Mouse (Mus musculus): ENCODE data around the gene Gemin2.
"Not testable (repeated sequence)": the region's sequence is repeated elsewhere in the genome, so short reads cannot be mapped to it uniquely, and the experiment has no call there.

Gemin2 gene

DNA sequence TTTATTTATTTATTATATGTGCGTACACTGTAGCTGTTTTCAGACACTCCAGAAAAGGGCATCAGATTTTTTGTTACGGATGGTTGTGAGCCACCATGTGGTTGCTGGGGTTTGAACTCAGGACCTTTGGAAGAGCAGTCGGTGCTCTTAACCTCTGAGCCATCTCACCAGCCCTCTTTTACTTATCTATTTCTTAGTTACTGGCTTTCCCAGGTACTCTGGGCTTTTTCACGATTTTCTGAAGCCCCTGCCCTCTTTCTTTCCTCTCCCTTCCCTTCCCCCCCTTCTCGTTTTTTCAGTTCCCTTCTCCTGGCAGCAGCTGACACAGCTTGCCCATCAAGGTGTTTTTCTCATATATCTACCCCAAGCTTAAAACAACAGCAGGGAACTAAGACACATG is 45.0 kb downstream of the Gemin2 start:
- in situ Hi-C loops (cut with MseI, MboI), result not testable (repeated sequence)

DNA sequence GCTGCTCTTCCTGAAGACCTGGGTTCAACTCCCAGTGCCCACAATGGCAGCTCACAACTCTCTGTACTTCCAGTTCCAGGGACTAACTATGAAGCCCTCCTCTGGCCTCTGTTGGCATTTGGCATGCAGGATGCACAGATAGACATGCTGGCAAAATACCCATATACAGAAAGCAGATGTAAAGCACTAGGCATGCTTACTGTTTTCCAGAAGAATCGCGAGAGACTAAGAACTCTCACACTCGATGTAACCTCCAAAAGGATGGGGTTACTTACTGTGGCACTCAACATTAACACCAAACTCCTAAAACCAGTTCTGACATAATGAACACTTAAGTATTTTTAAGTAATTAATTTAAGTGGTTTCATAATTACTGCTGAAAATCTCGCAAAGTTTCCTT is 47.1 kb downstream of the Gemin2 start:
- in situ Hi-C loops (cut with MseI, MboI), result no loop called here

DNA sequence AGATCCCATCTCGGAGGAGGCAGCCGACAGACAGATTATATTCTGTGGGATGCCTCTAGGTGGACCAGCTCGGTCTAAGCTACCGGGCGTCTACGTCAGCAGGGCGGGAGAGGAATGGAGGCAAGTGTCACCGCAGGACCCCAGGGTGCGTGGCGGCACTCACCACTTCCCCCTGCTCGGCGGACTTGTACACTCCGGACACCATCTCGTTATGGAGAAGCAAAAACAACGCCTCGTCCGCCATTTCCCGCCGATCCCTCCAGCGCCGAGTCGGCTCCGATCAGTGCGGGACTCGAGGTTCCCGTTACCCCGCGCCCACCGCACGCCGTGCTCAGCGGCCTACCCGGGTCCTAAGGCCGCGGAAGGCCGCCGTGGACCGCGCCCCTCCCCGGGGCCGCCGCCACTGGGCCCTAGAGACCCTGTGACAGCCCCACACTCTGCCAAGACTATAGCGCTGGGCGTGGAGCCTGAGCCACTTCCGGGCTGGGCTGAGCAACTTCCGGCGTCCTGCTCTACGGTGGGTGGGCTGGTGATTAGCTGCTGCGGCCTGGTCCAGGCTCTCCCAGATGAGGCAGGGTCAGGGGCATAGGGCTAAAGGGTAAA is 47.9 kb downstream of the Gemin2 start, which contains the start of gene Trappc6b:
TSS of gene Trappc6b (minus strand) at position 480 of the 603 bp plus-strand sequence.
- in situ Hi-C loops (cut with MseI, MboI), result no loop called here

DNA sequence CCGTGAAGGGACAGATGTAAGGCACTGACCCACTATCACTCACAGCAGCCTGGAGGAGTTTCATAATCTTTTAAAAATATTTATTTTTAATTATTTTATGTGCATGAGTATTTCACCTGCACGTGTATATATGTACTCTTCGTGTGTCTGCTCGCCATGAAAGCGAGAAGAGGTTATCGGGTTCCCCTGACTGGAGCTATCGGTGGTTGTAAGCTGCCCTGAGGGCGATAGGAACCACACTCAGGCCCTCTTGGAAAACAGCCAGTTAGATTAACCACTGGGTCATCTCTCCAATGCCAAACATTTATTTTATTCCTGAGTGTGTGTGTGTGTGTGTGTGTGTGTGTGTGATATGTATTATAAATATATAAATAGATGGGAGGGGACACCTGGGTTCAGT is 51.6 kb downstream of the Gemin2 start:
- in situ Hi-C loops (cut with MseI, MboI), result no loop called here

DNA sequence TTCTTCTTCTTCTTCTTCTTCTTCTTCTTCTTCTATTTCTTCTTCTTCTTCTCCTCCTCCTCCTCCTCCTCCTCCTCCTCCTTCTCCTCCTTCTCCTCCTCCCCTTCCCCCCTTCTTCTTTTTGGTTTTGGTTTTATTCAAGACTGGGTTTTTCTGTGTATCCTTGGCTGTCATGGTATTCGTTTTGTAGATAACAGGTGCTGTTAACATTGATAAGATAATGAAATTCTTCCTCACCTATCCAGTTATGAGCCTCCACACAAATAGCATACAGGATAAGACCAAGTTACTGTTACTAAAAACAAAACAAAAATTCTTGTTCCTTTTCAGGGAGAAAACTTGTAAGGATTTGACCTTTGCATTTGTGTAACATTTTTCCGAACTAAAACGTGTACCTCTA is 52.6 kb downstream of the Gemin2 start:
- in situ Hi-C loops (cut with MseI, MboI), result no loop called here

DNA sequence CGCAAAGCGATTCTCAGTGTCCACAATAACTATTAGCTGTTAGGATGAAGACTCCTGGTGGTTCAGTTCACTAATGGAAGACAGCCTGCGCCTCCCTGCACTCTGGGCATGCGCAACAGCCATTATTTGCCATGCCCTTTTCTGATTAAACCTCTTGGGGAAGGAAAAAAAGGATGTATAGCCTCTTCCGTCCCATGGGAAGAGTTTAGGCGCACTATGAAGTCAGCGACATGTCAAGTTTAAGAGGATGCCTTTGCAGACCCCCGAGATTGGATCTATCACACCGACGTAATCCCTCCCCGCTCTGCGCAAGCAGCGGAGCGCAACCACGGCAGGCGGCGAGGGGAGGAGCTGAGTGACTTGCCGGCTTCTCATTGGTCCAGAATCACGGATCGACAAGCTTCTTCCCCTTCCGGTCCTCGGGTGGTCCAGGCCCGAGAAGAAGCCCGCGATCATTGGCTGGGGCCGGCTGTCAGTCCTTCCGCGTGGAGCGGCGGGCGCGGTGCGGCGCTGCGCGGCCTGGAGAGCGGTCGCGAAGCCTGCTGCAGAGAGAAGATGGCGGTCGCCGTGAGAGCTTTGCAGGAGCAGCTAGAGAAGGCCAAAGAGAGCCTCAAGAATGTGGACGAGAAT is 53.4 kb downstream of the Gemin2 start, which contains the start of gene Pnn:
TSS of gene Pnn (plus strand) at position 437 of the 630 bp plus-strand sequence.
- in situ Hi-C loops (cut with MseI, MboI), result no loop called here

DNA sequence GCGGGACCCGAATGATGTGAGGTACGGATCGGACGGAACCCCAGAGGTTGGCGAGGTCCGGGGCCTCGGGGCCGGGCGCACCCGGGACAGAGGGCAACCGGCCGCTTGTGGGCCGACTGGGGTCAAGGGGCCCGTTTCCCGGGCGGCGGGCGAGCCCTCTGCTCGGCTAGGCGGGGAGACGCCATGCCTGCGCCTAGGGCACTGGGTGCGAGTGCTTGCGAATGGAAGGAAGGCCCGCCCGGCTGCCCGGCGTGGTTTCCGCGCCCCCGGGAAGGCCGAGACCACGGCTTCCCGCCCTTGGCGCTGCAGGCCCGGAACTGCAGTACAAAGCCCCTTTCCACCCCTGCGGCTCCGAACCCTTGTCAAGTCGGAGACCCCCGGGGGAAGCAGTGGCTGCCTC is 53.9 kb downstream of the Gemin2 start:
- in situ Hi-C loops (cut with MseI, MboI), result no loop called here

DNA sequence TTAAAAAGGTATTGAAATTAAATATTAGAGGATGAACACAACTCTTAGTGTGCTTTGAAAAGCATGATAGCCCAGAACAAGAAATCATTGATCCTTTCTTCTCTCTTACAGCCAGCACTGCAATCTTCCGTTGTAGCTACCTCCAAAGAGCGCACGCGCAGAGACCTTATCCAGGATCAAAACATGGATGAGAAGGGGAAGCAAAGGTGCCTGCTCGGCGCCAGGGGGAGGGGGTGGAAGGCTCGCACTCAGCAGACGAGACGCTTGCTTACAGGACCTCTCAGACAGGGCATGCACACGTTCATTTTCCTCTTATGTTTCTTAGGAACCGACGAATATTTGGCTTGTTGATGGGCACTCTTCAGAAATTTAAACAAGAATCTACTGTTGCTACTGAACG is 55.6 kb downstream of the Gemin2 start:
- in situ Hi-C loops (cut with MseI, MboI), result no loop called here

DNA sequence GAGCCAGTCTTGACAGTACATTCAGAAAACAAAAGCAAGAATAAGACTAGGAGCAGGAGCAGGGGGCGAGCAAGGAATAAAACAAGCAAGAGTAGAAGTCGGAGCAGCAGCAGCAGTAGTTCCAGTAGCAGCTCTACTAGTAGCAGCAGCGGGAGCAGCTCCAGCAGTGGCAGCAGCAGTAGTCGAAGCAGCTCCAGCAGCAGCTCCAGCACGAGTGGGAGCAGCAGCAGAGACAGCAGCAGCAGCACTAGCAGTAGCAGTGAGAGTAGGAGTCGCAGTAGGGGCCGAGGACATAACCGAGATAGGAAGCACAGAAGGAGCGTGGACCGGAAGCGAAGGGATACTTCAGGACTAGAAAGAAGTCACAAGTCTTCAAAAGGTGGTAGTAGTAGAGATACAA is 59.1 kb downstream of the Gemin2 start:
- in situ Hi-C loops (cut with MseI, MboI), result no loop called here

DNA sequence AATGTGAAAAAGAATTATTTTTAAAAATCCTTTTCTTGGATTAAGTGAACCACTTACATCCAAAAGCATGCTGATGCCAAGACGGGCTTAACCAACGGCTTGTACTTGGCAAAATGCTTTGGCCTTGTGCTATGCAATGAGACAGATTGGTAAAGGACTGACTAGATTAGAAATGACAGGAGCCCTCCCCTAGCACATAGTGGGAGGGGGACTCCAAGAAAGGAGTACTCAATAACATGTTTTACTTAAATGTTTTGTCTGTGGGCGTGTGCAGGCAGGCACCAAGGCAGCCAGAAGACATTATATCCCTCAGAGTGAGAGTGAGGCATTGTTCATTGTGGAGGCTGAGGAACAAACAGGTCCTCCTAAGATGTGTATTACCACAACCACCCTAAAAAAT is 60.9 kb downstream of the Gemin2 start:
- in situ Hi-C loops (cut with MseI, MboI), result no loop called here

DNA sequence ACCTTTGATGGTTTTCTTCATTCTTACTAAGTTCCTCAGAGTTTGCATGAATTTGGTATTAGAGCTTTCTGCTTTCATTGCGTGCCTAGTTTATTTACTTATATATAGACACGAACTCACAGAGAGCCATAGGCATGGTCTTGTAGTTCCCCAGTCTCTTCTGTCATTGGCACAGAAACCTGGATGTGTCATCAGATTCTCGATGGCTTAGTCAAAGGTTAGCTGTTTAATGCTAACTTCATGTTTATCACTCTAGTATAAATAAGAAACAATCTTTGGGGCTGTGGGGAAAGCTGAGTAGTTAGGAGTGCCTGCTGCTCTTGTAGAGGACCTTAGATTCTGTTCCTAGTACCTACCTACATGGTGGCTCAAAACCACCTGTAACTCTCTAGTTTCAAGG is 63.8 kb downstream of the Gemin2 start:
- in situ Hi-C loops (cut with MseI, MboI), result no loop called here

DNA sequence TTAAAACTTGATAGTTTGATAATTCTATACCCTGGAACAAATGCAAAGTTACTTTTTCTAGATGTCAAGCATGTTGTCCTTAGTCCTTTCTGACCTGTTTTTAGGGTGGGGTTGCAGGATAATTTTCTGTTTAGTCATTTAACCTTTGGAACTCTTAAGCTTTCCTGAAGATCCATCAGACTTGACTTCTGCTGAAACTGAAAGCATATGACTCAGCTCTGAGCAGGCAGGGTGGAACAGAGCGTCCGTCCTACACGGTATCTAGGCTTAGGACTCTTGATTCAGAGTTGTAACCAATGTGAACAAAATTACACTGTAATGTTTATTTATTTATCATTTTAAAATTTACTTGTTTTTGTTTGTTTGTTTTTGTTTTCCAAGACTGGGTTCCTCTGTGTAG is 64.7 kb downstream of the Gemin2 start:
- in situ Hi-C loops (cut with MseI, MboI), result no loop called here
